Mouse (Mus musculus): ENCODE measurements around the gene Cd2. TPM values are rescaled to one million over a fixed set of nuclear protein-coding genes. Genes with fewer than 3 reads are reported as not detected.

The Cd2 gene
- polyA plus RNA-seq, 1 experiment from 2014 or later: not detected

DNA sequence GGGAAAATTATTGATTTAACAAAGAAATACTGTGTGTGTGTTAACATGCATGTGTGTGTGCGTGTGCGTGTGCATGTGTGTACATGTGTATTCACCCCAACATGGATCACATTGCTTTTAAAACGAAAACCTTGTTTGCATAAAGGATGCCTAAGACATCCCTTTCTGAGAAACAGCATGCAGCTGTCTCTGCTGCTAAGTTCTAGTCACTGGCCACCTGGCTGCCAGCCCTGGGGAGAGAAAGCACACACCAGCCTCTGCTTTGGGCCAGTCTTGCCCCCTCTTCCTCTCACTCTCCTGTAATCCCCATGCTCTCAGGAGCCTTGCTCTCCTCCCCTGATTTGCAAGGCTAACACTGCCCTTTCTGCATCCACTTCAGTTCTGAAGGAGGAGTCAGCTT lies 1.7 kb upstream of the Cd2 start:
- H3K4me3 ChIP-seq: no peak overlapping the region
- no peaks in the 10 kb centered on the region for H3K36me3 ChIP-seq (replicated peaks)
- peaks cover 14% of the 10 kb centered on the region; the same call in 1 of the 2 replicates for H3K4me1 ChIP-seq
- H3K27ac ChIP-seq (replicated peaks): no peak overlapping the region
- no peaks in the 10 kb centered on the region for H3K9me3 ChIP-seq
- no peak for DNase-seq (ENCODE audit: low spot score)
- 89% methylated on average over 3 of the region's 3 CpGs for WGBS
- H3K27me3 ChIP-seq (replicated peaks; ENCODE audit: low read depth, poor library complexity, severe bottlenecking): peaks cover 1% of the 10 kb centered on the region; the same call in 1 of the 2 replicates

DNA sequence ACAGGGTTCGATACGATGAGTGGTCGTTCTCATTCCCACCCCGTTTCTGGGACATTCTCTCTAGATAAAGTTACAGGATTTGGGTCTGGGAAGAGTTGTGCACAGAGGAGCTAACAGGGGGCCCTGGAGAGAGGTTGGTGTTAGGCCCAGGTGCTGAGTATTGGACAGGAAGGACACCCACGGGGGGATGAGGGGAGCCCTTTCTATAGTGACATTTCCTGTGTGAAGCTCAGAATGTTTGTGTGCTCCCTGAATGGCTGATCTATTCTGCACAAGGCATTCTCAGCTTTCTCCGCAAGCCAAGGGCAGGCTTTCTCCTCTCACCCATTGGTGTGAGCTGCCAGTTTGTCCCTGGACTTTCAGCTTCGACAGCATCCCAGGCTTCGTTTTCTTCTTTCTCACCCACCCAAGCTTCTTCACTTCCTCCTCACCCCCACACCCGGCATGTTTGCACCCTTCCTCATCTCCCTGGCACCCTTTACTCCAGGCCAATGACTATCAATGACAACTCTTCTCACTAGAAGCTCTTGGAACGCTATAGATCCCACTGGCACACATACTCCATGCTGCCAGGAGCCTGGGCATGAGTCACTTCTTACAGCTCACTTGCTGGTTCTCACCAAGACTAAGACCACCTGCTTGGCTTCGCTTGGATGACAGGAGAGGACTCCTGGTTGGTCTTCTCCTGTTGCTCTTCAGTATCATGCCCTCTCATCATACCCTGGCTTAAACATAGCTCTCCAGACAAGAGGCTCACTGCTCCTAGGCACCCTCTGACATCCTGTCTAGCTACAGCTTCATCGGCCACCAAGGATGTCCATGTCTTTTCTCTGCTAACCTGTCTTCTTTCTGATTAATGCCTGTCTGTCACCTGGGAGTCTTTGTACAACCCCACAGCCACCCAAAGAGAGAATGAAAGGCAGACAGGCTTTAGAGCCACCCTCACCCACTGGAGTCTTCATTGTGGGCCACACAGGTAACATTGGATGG lies 1.1 kb downstream of the Cd2 start:
- no peak overlapping the region for H3K4me3 ChIP-seq
- 88% methylated on average over 12 of the region's 12 CpGs for WGBS

DNA sequence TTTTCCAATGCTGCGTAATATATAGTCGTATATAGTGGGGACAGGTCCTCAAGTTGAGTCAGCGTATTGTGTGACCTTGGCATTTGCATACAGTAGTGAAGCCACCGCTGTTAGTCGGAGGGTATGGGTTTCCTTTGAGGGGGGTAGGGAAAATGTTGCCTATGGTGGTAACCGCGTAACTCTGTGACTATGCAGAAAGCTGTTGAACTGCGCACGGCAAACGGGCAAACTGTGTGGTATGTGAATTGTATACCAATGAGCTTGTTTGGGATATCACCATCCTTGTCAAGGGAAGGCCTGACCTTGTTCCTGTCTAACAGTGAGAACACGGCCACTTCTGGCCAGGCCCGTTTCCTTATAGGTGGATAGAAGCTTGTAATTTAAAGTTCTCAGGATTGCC lies 1.9 kb downstream of the Cd2 start:
- Histone ChIP-seq H3K9me3 (no peaks in the 10 kb centered on the region), H3K27ac (replicated peaks) (no peak overlapping the region), H3K36me3 (replicated peaks) (no peaks in the 10 kb centered on the region), H3K4me3 (no peak overlapping the region), H3K27me3 (replicated peaks; ENCODE audit: low read depth, poor library complexity, severe bottlenecking) (no peaks in the 10 kb centered on the region), H3K4me1 (peaks cover 20% of the 10 kb centered on the region)
- DNase-seq (ENCODE audit: low spot score): no peak
- 95% methylated on average over 12 of the region's 12 CpGs for WGBS

More for the DNA sequence above, 1.1 kb downstream of the Cd2 start:
- no peak overlapping the region for H3K27ac ChIP-seq (replicated peaks)
- no peaks in the 10 kb centered on the region for H3K27me3 ChIP-seq (replicated peaks; ENCODE audit: low read depth, poor library complexity, severe bottlenecking)
- no peak for DNase-seq (ENCODE audit: low spot score)
- no peaks in the 10 kb centered on the region for H3K36me3 ChIP-seq (replicated peaks)
- H3K9me3 ChIP-seq: no peaks in the 10 kb centered on the region
- H3K4me1 ChIP-seq: peaks cover 17% of the 10 kb centered on the region

DNA sequence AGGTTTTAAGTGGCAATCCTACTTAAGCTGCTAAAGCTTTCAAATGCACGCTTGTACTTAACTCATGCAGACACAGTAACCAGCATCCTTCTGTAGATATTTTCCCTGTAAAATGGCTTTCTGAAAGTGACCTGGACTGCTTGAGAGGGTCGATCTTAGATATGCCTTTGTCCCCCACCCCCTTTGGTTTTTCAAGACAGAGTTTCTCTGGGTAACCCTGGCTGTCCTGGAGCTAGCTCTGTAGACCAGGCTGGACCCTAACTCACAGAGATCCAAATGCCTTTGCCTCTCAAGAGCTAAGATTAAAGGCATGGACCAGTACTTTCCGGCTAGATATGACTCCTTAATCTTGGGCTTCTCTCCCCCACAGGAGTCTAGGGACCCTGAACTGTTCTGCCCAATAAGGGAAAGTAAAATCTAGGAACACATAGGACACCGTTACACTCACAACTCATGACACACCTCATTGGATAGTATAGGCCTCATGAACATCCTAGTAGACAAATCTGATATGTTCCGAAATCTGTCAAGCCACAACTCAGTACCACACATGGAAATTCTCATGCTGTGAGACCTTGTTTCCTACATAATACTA lies 2.6 kb downstream of the Cd2 start:
- 92% methylated on average over 5 of the region's 5 CpGs for WGBS

DNA sequence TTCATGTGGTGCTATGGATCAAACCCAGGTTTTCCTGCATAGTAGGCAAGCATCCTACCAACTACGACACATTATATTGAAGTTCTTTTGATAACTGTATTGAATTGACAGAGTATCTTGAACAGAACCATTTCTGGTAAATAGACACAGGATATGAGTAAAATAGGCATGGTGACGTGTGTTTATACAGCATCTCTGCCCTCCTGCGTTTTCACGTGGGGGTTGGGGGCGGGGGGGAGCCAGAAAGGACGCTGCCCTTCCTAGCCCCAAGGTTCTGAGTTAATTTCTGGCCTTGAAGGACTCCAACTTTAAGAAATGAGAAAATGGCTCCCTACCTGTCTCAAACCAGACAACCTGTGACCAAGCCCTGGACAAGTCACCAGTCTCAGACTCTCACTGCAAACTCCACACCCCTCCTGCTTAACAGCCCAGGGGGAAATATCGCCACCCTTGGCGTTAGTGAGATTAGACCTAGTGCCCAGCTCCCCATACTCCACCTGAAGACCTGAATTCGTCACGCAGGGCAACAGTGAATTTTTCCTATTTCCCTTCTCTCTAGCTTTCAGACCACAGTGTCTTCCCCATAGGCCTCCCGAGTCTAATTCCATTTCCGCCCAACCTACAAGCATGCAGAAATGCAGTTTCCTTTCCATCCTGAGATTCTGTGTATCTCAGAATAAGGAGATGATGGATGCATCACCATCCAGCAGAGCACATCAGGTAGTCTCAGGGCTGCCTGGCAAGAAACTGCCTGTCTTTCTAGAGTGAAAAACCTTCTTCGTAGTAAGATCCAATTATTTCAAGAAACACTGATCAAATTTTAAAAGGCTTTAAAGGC lies 3.7 kb downstream of the Cd2 start:
- Histone ChIP-seq H3K4me1 (peaks cover 33% of the 10 kb centered on the region), H3K27me3 (replicated peaks; ENCODE audit: low read depth, poor library complexity, severe bottlenecking) (no peaks in the 10 kb centered on the region), H3K9me3 (no peaks in the 10 kb centered on the region), H3K4me3 (no peak overlapping the region), H3K36me3 (replicated peaks) (no peaks in the 10 kb centered on the region), H3K27ac (replicated peaks) (no peak overlapping the region)
- 89% methylated on average over 13 of the region's 13 CpGs for WGBS
- no peak for DNase-seq (ENCODE audit: low spot score)

More for the DNA sequence above, 2.6 kb downstream of the Cd2 start:
- no peaks in the 10 kb centered on the region for H3K36me3 ChIP-seq (replicated peaks)
- no peak overlapping the region for H3K27ac ChIP-seq (replicated peaks)
- no peaks in the 10 kb centered on the region for H3K9me3 ChIP-seq
- no peaks in the 10 kb centered on the region for H3K27me3 ChIP-seq (replicated peaks; ENCODE audit: low read depth, poor library complexity, severe bottlenecking)
- no peak for DNase-seq (ENCODE audit: low spot score)
- no peak overlapping the region for H3K4me3 ChIP-seq
- peaks cover 27% of the 10 kb centered on the region for H3K4me1 ChIP-seq

DNA sequence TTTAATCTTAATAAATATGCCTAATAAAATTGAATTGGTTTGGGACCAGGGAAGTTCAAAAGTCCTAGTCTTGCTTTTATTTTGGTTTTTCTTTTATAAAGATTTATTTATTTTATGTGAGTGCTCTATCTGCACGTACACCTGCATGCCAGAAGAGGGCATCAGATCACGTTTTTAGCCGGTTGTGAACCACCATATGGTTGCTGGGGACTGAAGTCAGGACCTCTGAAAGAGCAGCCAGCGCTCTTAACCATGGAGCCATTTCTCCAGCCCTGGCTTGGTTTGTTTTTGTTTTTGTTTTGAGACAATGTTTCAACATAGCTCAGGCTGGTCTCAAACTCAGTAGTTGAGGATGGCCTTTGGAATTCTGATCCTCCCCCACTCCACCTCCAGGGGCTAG lies 4.3 kb downstream of the Cd2 start:
- Histone ChIP-seq H3K36me3 (replicated peaks) (no peaks in the 10 kb centered on the region), H3K4me1 (peaks cover 33% of the 10 kb centered on the region), H3K4me3 (no peak overlapping the region), H3K27ac (replicated peaks) (no peak overlapping the region), H3K9me3 (no peaks in the 10 kb centered on the region), H3K27me3 (replicated peaks; ENCODE audit: low read depth, poor library complexity, severe bottlenecking) (no peaks in the 10 kb centered on the region)
- no peak for DNase-seq (ENCODE audit: low spot score)
- WGBS: 76% methylated on average over 4 of the region's 4 CpGs

DNA sequence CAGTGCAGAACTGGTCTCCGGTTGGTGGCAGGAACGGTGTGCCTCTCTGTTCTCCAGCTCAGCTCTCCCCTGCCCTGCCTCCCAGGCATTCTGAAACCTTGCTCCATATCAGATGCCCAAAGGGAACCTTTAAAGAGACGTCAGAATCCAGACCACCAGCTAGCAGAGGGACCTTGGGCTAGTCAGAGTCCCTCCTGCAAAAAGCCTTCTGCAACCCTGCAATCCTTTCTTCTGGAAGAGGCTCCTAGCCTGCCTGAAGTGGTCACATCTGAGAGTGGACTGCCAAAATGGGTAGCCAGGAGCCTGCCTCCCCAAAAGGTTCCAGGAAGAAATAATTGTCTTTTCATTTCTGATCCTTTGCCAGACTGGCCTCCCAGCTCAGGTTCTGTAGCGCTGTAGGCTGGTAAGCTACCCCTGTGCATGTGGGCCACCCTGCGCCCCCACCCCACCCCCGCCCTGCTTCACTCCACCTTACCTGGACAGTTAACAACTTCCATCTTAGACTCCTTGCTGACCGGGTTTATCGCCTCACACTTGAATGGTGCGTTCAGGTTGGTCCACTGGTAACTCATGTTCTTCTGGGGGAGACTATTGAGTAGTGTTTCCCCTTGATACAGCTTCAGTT lies 5.1 kb downstream of the Cd2 start:
- H3K4me1 ChIP-seq: peaks cover 28% of the 10 kb centered on the region
- WGBS: 86% methylated on average over 9 of the region's 9 CpGs
- peak overlapping the region; percentile 66; the same call in 1 of the 2 replicates for H3K27ac ChIP-seq (replicated peaks)

DNA sequence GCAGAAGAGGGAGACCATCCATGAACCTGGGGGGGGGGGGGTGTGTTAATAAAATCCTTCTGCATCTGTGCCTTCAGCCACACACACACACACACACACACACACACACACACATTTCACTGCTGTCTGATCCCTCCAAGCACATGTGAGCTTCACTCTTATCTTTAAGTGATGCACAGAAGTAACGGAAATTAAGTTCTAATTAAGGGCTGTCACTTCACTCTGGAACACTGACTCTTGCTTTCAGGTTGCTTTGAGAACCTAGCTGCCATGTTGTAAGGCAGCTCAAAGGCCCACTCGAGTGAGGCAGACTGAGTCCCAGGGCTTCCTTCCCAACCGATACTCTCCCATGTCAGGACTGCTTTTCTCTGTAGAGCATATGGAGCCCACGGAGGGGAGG lies 5.9 kb downstream of the Cd2 start:
- no peak for DNase-seq (ENCODE audit: low spot score)
- H3K4me3 ChIP-seq: no peak overlapping the region
- H3K27me3 ChIP-seq (replicated peaks; ENCODE audit: low read depth, poor library complexity, severe bottlenecking): no peaks in the 10 kb centered on the region
- peak overlapping the region; percentile 66; the same call in 1 of the 2 replicates for H3K27ac ChIP-seq (replicated peaks)
- H3K9me3 ChIP-seq: no peaks in the 10 kb centered on the region
- H3K36me3 ChIP-seq (replicated peaks): no peaks in the 10 kb centered on the region
- 75% methylated on average over 4 of the region's 4 CpGs for WGBS
- H3K4me1 ChIP-seq: peaks cover 27% of the 10 kb centered on the region

More for the DNA sequence above, 5.1 kb downstream of the Cd2 start:
- Histone ChIP-seq H3K4me3 (no peak overlapping the region), H3K27me3 (replicated peaks; ENCODE audit: low read depth, poor library complexity, severe bottlenecking) (no peaks in the 10 kb centered on the region), H3K9me3 (no peaks in the 10 kb centered on the region), H3K36me3 (replicated peaks) (no peaks in the 10 kb centered on the region)
- no peak for DNase-seq (ENCODE audit: low spot score)

DNA sequence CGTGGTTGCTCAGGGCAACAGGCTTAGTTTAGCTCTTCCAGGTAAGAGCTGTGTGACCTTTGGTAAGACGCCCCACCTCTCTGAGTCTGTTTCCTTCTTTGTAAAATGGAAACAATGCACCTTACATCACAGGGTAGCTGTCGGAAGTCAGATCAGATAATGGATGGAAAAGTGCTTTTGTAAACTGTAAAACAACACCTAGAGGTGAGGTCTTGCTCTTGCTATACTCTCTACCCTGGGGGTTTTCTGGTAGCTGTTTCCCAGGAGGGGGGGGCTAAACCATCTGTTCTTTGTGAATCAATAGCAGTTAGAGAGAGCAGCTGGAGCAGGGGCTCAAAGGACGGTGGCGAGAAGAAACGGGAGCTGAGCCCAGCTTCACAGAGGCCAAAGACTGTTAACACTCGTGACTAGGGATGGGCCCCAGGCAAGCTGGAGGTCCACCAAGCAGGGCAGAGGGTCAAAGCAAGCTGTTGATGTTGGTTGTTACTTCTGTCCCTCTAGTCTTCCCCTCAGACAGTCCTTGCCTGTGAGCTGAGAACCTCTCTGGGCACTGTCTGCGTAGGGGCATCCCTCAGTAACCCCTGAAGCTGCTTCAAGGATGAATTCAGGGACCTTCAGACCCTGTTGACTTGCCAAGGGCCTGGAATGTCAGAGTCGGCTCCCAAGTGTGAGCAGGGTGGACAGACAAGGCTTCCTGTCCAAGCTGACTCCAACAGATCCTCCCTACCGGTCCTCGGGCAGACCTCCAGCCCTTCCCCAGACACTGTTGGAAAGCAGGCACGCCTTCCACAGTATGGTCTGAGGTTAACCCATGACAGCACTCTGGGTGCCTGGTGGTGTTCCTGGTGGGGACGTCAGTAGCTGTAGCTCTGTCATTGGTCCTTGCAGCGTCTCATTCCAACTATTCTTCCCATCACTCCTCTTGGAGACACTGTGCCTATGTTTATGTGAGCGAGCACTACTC lies 7.1 kb downstream of the Cd2 start:
- Histone ChIP-seq H3K36me3 (replicated peaks) (no peaks in the 10 kb centered on the region), H3K4me1 (peaks cover 27% of the 10 kb centered on the region), H3K27me3 (replicated peaks; ENCODE audit: low read depth, poor library complexity, severe bottlenecking) (no peaks in the 10 kb centered on the region), H3K9me3 (no peaks in the 10 kb centered on the region), H3K27ac (replicated peaks) (peak overlapping the region; percentile 76), H3K4me3 (no peak overlapping the region)
- 56% methylated on average over 15 of the region's 15 CpGs for WGBS
- DNase-seq (ENCODE audit: low spot score): no peak

DNA sequence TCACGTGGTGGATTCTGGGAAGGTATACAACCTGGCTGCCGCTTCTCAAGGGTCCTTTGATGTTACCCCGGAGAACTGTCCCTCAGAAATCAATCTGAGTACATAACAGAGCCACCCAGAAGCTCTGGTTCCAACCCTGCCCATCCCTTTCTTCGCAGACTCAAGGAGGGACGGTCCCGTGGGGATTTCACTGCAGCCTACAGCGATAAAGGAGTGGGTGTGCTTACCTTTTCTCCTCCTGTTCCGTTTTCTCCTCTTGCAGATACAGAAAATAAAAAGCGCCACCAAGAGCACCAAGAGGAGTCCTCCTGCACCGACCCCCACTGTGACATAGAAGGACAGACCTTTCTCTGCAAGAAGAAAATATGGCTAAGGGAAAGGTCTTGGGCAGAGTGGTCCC lies 8.2 kb downstream of the Cd2 start:
- peaks cover 27% of the 10 kb centered on the region for H3K4me1 ChIP-seq
- DNase-seq (ENCODE audit: low spot score): no peak
- no peaks in the 10 kb centered on the region for H3K27me3 ChIP-seq (replicated peaks; ENCODE audit: low read depth, poor library complexity, severe bottlenecking)
- WGBS: 81% methylated on average over 10 of the region's 10 CpGs
- no peak overlapping the region for H3K4me3 ChIP-seq
- no peaks in the 10 kb centered on the region for H3K9me3 ChIP-seq
- no peaks in the 10 kb centered on the region for H3K36me3 ChIP-seq (replicated peaks)
- H3K27ac ChIP-seq (replicated peaks): no peak overlapping the region

DNA sequence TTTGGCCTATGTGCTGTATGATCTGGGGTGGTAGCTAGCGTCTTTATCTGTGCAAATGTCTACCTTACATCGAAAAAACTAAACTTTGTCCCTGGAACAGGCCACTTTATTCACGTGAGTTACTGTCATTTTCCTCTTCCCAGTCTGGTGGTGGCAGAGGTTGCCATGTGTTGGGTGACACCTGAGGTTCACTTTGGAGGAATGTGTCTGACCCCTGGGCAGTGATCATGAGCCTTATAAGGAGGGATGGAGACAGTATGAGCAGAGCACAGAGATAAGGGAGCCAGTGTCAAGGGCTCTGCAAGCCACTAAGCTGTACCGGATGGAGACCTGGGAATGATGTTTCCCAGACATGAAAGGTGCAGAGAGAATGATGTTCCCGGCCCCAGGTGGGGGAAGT lies 9.3 kb downstream of the Cd2 start:
- no peak for DNase-seq (ENCODE audit: low spot score)
- 87% methylated on average over 5 of the region's 5 CpGs for WGBS
- Histone ChIP-seq H3K4me3 (no peak overlapping the region), H3K4me1 (peaks cover 27% of the 10 kb centered on the region), H3K9me3 (no peaks in the 10 kb centered on the region), H3K27ac (replicated peaks) (no peak overlapping the region), H3K36me3 (replicated peaks) (no peaks in the 10 kb centered on the region), H3K27me3 (replicated peaks; ENCODE audit: low read depth, poor library complexity, severe bottlenecking) (no peaks in the 10 kb centered on the region)

All from embryonic facial prominence, embryonic 10.5 days (tissue).